Mouse (Mus musculus) liver, adult (tissue): Measurements from ENCODE around the gene Mok.

ENCODE experiments used
- GATA4 ChIP-seq: IDR thresholded peaks from 2 replicates; pipeline ENCODE4 v1.6.1; 2014; ENCODE audit warnings: mild to moderate bottlenecking, low read length; ENCODE audit not compliant: insufficient replicate concordance

Gene Mok

GRCm38 (mm10) chr12:110801876-110802464 is 38.8 kb downstream of the Mok start:
- TF ChIP-seq GATA4, result no peak

DNA sequence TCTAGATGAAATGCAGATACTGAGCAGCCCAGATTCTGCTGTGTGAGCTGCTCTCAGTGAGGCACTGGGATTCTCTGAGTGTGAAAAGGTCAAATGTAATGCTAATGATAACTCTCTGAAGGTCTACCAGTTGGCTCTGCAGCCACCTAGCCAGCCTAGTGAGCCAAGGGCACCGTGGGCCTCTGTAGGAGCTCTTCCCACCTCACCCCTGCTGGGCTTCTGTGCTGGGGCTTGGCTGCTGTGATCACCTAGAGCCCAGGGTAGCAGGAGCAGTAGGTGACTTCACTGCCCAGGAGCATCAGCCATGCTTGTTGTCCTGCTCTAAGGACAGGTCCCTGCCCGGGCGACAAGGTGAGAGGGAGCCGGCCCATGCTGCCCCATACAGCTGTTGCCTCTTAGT is 41.5 kb downstream of the Mok start:
- no peak for TF ChIP-seq GATA4

GRCm38 (mm10) chr12:110797842-110798431 is 42.8 kb downstream of the Mok start:
- no peak for TF ChIP-seq GATA4

DNA sequence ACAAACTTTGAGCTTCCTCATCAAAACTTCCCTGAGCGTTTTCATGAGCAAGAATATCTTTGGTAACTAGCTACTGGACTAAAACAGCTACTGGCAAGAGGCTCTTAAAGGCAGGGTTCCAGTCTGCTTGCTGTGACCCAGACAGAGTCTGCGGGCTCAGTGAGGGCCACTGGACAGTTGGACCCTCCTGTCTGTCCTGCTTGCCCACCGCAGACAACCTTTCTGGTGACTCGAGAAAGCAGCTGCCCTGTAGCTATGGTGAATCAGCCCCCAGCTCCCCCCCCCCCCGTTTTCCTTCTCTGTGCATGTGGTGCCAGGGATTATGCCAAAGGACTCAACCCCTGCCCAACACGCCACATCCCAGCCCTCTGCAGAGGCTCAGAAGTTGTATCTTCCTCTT is 43.5 kb downstream of the Mok start:
- TF ChIP-seq GATA4, result no peak

GRCm38 (mm10) chr12:110796748-110797147 is 44.0 kb downstream of the Mok start:
- no peak for TF ChIP-seq GATA4

- no peak for TF ChIP-seq GATA4
Observed at GRCm38 (mm10) chr12:110795035-110795434, 45.7 kb downstream of the Mok start.

DNA sequence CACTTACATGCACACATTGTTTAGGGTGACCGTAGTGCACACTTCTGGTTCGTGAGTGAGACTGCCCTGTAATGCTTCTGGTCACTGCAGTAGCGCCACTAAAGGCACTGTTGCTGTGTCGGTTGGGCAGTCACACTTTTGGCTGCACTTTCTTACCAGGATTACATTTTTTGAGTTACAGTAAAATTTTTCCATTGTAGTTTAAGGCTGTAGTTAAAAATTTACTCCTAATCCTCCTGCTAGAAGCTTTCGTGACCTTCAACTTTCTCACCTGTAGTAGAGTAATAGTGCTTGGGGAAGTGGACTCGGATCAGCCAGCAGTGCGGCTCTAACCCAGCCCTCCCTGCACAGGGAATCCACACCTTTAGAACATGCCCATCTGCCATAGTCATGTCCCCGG is 49.7 kb downstream of the Mok start:
- TF ChIP-seq GATA4, result no peak

DNA sequence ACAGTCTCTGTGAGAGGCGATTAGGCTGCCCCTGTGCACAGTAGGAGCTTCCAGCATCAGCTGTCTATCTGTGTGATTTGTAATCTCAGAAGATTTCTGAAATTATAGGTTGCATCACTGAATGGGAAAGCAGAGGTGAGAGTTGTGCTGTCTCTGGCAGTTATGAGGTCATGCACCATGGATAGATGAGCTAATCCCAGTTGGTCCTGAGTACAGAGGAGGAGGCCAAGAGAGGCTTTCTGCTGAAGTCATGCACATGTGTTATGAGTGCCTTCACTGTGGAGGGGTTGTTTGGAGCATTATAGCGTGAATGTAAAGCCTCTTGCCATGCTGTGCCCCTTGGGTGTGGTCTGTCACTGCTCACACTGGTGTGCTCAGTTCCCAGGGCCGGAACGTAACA is 50.2 kb downstream of the Mok start:
- no peak for TF ChIP-seq GATA4

- TF ChIP-seq GATA4, result no peak
Observed at GRCm38 (mm10) chr12:110786243-110786642, 54.5 kb downstream of the Mok start.

DNA sequence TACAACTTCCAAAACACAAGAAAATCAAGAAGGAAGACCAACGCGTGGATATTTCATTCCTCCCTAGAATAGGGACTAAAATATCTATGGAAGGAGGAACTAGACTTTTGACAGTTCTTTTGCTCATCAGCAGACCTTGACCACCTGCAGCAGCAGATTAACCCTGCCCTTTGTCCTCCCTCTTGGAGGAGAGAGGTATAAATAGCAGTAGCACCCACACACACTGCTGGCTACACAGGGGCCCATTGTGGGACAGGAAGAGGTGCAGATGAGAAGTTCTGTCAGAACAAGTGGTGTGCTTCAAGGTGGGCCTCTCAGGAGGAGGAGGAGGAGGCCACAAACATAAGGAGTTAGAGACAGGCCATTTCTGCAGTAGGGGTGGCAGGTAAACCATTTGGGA is 56.5 kb downstream of the Mok start:
- no peak for TF ChIP-seq GATA4

DNA sequence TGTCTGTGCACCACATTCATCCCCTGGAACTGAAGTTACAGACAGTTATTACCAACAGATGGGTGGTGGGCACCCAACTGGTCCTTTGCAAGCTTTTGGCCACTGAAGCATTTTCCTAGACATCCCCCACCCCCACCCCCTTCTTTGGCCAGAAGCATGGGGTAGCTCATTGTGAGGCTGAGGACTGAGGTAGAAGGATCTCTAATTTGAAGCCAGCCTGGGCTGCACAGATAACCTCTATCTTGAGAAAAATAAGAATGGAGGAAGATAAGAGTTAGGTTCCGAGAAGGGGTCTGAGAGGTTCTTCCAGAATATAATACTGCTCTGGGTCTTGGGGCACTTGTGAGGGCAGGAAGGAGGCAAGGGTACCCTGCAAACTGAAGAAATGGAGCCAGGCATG is 58.5 kb downstream of the Mok start:
- TF ChIP-seq GATA4, result no peak

GRCm38 (mm10) chr12:110781181-110781580 is 59.6 kb downstream of the Mok start:
- TF ChIP-seq GATA4, result no peak

DNA sequence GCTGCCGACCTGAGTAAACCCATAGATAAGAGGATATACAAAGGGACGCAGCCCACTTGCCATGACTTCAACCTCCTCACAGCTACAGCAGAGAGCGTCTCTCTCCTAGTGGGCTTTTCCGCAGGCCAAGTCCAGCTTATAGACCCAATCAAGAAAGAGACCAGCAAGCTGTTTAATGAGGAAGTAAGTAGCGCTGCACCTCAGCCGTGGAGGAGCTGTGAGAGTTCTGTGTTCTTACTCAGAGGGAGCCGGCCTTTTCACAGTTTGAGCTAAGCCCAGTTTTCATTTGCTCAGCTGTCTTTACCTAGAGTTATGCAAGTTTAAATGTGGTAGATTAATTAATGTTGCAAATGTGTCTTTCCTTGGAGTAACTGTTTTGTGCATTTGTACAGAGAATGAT is 61.4 kb downstream of the Mok start:
- TF ChIP-seq GATA4, result no peak

GRCm38 (mm10) chr12:110777853-110778252 is 62.9 kb downstream of the Mok start:
- TF ChIP-seq GATA4, result no peak

DNA sequence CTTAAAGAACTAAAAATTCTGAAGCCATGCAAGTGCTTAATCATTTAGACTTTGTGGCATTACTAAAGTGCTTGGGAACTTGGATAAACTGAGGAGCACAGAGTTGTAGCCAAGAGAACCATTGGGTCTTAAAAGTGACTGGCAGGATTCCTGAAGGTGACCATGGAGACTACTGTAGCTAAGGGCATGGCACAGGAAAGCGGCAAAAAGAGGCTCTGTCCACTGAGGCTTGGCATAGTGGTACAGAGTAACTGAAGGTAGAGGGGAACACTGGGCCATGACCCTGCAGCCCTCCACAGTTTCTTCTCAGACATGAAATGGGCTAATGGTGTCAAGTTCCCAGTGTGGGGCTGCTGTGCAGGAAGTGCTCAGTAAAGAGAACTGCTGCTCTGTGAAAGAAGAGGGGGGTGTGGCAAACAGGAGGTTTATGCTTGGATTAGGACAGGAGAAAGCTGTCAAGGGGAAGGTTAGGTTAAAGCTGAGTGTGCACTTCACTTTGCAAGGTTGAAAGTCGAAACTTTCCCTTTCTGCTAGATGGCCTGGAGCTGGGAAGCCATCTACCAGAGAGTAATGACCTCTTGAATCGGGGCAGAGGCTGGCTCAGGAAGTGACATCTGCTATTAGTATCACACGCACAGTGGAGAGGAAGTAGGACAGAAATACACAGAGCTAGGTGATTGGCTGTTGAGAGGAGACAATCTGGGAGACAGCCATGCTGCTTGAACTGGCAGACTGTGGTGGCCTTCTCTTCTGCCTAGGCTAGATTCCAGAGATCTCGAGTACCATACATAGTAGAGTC is 64.9 kb downstream of the Mok start:
- TF ChIP-seq GATA4, result no peak

- no peak for TF ChIP-seq GATA4
Observed at GRCm38 (mm10) chr12:110771961-110772360, 68.8 kb downstream of the Mok start.

DNA sequence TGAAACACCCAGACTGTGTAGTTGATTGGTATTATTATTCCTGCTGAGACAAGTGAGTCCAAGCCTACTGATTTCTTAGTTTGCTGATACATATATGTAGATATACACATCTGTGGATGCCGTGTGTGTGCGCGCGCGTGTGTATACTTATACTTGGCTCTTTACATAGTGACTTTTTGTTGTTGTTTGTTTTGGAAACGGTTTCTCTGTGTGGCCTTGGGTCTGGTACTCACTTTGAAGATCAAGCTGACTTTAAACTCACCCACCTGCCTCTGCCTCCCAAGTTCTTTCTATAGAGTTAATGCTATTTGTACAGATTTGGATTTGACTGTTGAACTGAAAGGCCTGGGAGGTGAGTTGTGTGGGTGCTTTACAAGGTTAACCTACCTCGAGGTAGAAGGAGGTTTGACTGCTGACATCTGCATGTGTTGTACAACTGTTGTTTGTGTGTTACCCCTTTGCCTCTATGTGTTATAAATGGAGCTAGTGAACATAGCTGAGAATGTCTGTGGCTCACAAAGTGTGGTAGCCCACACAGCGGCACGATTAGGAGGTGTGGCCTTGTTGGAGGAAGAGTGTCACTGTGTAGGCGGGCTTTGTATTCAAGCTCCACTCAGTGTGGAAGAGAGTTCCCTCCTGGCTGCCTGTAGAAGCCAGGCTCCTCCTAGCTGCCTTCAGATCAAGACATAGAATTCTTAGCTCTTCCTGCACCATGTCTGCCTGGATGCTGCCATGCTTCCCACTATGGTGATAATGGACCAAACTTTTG is 70.1 kb downstream of the Mok start:
- TF ChIP-seq GATA4, result no peak
